Comparison of ENCODE assay signal across 8 mouse cellular contexts in the genomic region with DNA sequence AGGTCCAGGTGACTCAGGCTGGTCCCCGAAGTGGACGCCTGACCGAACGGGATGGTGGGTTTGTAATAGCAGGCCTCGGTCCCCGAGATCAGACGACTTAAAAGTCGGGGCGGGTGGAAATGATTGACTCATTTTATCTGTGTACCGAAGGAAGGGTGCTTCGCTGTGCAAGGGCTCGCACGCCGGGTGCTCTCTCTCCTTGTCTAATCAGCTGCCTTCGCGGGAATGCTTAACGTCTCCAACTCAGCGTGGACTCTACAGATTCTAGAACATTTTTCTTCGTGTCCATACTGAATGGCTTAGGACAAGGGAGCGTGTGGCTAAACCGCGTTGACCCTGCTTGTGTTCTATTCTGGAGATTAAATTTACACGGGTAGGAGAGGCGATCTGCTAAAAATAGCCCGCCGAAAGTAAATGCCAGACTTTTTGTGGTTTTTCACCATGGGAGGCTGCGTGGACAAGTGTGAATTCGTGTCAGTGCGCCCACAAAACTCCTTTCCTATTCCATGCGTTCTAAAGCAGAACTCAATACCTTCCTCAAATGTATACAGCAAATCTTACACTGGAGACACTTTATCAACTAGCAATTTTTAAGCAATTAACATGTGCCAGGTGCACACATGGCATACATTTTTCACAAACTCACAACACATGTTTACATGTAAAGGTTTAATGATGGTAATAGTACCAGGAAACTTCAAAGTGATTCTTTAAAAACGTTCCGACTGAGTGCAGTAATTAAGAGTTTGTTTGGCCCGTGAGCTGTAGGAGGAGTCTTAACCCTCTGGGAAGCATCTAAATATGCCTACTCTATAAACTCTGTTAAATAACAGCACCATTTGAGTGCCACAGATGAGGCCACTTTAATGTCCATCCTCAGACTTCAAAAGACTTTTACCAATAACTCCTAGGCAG. TPM values are rescaled to one million over a fixed set of nuclear protein-coding genes. Genes with fewer than 3 reads are reported as not detected.
DNase-seq lines count a peak whose midpoint lies in the region; ATAC-seq and TF ChIP-seq lines count a peak whose summit lies in the region.

No protein-coding gene starts in this region.

- 7% methylated on average over 33 of the region's 33 CpGs for WGBS in lung, adult 2 months
- 3% methylated on average over 33 of the region's 33 CpGs for WGBS in liver, embryonic 12.5 days (ENCODE audit: insufficient replicate concordance)
- WGBS in stomach, embryonic 16.5 days = 6% methylated on average over 33 of the region's 33 CpGs

- TF ChIP-seq POLR2A in lung, adult 2 months (IDR thresholded peaks at IDR 0.05; ENCODE audit: borderline replicate concordance, extremely low read depth, low read depth, low read length) = no peak

- peak overlapping the region; percentile 96 for H3K4me2 ChIP-seq in liver, embryonic 12.5 days
- peak overlapping the region; percentile 78 for H3K4me2 ChIP-seq in stomach, embryonic 16.5 days (ENCODE audit: low read depth, low read length)

- H3K27me3 ChIP-seq in liver, embryonic 12.5 days (replicated peaks) = no peaks in the 10 kb centered on the region
- H3K27me3 ChIP-seq in stomach, embryonic 16.5 days (ENCODE audit: control insufficient read depth, insufficient read depth, low read length) = no peaks in the 10 kb centered on the region

- 0 out of 2 replicates have a peak, but pooled peaks cover 2% of the 10 kb centered on the region for H3K36me3 ChIP-seq in liver, embryonic 12.5 days
- no peaks in the 10 kb centered on the region for H3K36me3 ChIP-seq in stomach, embryonic 16.5 days (ENCODE audit: control insufficient read depth, insufficient read depth, low read length)

- peak overlapping the region; percentile 83 for H3K9ac ChIP-seq in liver, embryonic 12.5 days
- H3K9ac ChIP-seq in stomach, embryonic 16.5 days (ENCODE audit: low read length) = peak overlapping the region; percentile 84

- no peaks in the 10 kb centered on the region for H3K9me3 ChIP-seq in liver, embryonic 12.5 days (replicated peaks)
- H3K9me3 ChIP-seq in stomach, embryonic 16.5 days (replicated peaks; ENCODE audit: control insufficient read depth, low read length) = no peaks in the 10 kb centered on the region

- peak overlapping the region; percentile 27; the same call in 1 of the 2 replicates for H3K27ac ChIP-seq in brown adipose tissue, adult 24 weeks (replicated peaks; ENCODE audit: low read depth, low read length)
- peak overlapping the region; percentile 85 for H3K27ac ChIP-seq in liver, embryonic 12.5 days
- H3K27ac ChIP-seq in stomach, embryonic 16.5 days (ENCODE audit: low read length) = peak overlapping the region; percentile 82

- ATAC-seq in liver, embryonic 12.5 days = peak; percentile 80
- peak; percentile 57 for ATAC-seq in stomach, embryonic 16.5 days (ENCODE audit: insufficient read depth, low FRiP score)

- peaks cover 8% of the 10 kb centered on the region; the same call in 1 of the 2 replicates for H3K4me1 ChIP-seq in lung, adult 2 months (ENCODE audit: control insufficient read depth, insufficient read depth, low read length)
- peaks cover 3% of the 10 kb centered on the region; the same call in 1 of the 2 replicates for H3K4me1 ChIP-seq in brown adipose tissue, adult 24 weeks (ENCODE audit: control insufficient read depth, insufficient read depth, insufficient read length, low read length)
- H3K4me1 ChIP-seq in liver, embryonic 12.5 days = peaks cover 46% of the 10 kb centered on the region
- H3K4me1 ChIP-seq in stomach, embryonic 16.5 days (ENCODE audit: control insufficient read depth, insufficient read depth, low read length) = peaks cover 27% of the 10 kb centered on the region

- peak overlapping the region; percentile 97 for H3K4me3 ChIP-seq in lung, adult 2 months (replicated peaks; ENCODE audit: extremely low read depth, low read depth, low read length)
- peak overlapping the region; percentile 79 for H3K4me3 ChIP-seq in brown adipose tissue, adult 24 weeks (ENCODE audit: insufficient read depth, low read depth, low read length)
- peak overlapping the region; percentile 84 for H3K4me3 ChIP-seq in liver, embryonic 12.5 days
- H3K4me3 ChIP-seq in stomach, embryonic 16.5 days (replicated peaks; ENCODE audit: low read length) = peak overlapping the region; percentile 62

- DNase-seq in lung, adult 2 months = no peak
- DNase-seq in lung, postnatal 25 days (ENCODE audit: low spot score) = no peak
- DNase-seq in heart, postnatal 4 days = peak; percentile 21
- DNase-seq in adrenal gland, postnatal 25 days = no peak
- DNase-seq in embryo, embryonic 10 days (ENCODE audit: low spot score) = no peak

- TF ChIP-seq CTCF in lung, adult 2 months (IDR thresholded peaks at IDR 0.05; ENCODE audit: insufficient read depth, low read length) = no peak

RNA-seq across cellular contexts. Expression of a gene that starts 0.7 kb away (rescaled TPM):
- polyA plus RNA-seq in lung, adult 2 months (2012; rRNA removed) = 9.8 and 11.2 TPM in 2 replicates
- 9.1 and 12.1 TPM in 2 replicates for polyA plus RNA-seq in brown adipose tissue, adult 24 weeks (2012; ENCODE audit: insufficient read depth, insufficient read length, missing spikeins)
- 10 to 100 TPM; 50.3 to 51.3 TPM for total RNA-seq in heart, postnatal 4 days (2021)
- polyA plus RNA-seq in liver, embryonic 12.5 days (2016; fragmentation: Nextera tagmentation; extraction: Ambion mirVana) = 13.5 and 13.8 TPM in 2 replicates
- polyA plus RNA-seq in stomach, embryonic 16.5 days (2015; fragmentation: Nextera tagmentation; extraction: Ambion mirVana) = 32.8 and 33.4 TPM in 2 replicates
- 28.9 and 34.3 TPM in 2 replicates for total RNA-seq in adrenal gland, postnatal 25 days (2021)

RNA-seq across cellular contexts. Expression of a gene that starts 30.7 kb away (rescaled TPM):
- 7.2 and 7.7 TPM in 2 replicates for polyA plus RNA-seq in lung, adult 2 months (2012; rRNA removed)
- polyA plus RNA-seq in brown adipose tissue, adult 24 weeks (2012; ENCODE audit: insufficient read depth, insufficient read length, missing spikeins) = 6.5 and 11.3 TPM in 2 replicates
- 10 to 100 TPM; 14.1 to 15.5 TPM for total RNA-seq in heart, postnatal 4 days (2021)
- polyA plus RNA-seq in liver, embryonic 12.5 days (2016; fragmentation: Nextera tagmentation; extraction: Ambion mirVana) = 12.7 and 13.1 TPM in 2 replicates
- polyA plus RNA-seq in stomach, embryonic 16.5 days (2015; fragmentation: Nextera tagmentation; extraction: Ambion mirVana) = 16.7 and 17.7 TPM in 2 replicates
- total RNA-seq in adrenal gland, postnatal 25 days (2021) = 20.2 and 21.3 TPM in 2 replicates

Comparison
In these comparisons a context has a peak if more than half of its experiments do, and no peak if none do; other contexts are left out.
1. H3K27ac ChIP-seq: peak in every context shown above with its lines; median percentile 85 in liver, embryonic 12.5 days; 82 in stomach, embryonic 16.5 days; 27 in brown adipose tissue, adult 24 weeks.